Mouse (Mus musculus): ENCODE measurements around the gene Cxcr2. TPM values are rescaled to one million over a fixed set of nuclear protein-coding genes. Genes with fewer than 3 reads are reported as not detected.

The Cxcr2 gene
- polyA plus RNA-seq, 1 experiment from 2014 or later = 0.07 TPM

GRCm38 (mm10) chr1:74197726-74198470 is 44.1 kb downstream of the Cxcr2 start:
- Histone ChIP-seq H3K4me1 (ENCODE audit: control insufficient read depth, insufficient read depth, low read length) (no peaks in the 10 kb centered on the region; the same call in 1 of the 2 replicates), H3K27ac (ENCODE audit: low read depth, low read length) (no peak overlapping the region), H3K4me2 (no peak overlapping the region), H3K27me3 (ENCODE audit: control insufficient read depth, insufficient read depth, low read length) (no peaks in the 10 kb centered on the region), H3K36me3 (ENCODE audit: control insufficient read depth, insufficient read depth, low read length) (no peaks in the 10 kb centered on the region), H3K4me3 (ENCODE audit: low read depth, low read length) (no peak overlapping the region), H3K9me3 (replicated peaks; ENCODE audit: control insufficient read depth, low read length) (no peaks in the 10 kb centered on the region), H3K9ac (ENCODE audit: low read depth, low read length) (no peak overlapping the region)
- ATAC-seq (replicated peaks; ENCODE audit: insufficient number of reproducible peaks, low FRiP score, low TSS enrichment) = no peak
- WGBS (ENCODE audit: insufficient replicate concordance) = 80% methylated on average over 12 of the region's 12 CpGs

- H3K36me3 ChIP-seq (ENCODE audit: control insufficient read depth, insufficient read depth, low read length) = no peaks in the 10 kb centered on the region
- ATAC-seq (replicated peaks; ENCODE audit: insufficient number of reproducible peaks, low FRiP score, low TSS enrichment) = no peak
- no peaks in the 10 kb centered on the region for H3K9me3 ChIP-seq (replicated peaks; ENCODE audit: control insufficient read depth, low read length)
- H3K27ac ChIP-seq (ENCODE audit: low read depth, low read length) = no peak overlapping the region
- WGBS (ENCODE audit: insufficient replicate concordance) = 65% methylated on average over 8 of the region's 8 CpGs
- no peak overlapping the region for H3K4me2 ChIP-seq
- no peak overlapping the region for H3K9ac ChIP-seq (ENCODE audit: low read depth, low read length)
- H3K4me3 ChIP-seq (ENCODE audit: low read depth, low read length) = no peak overlapping the region
- no peaks in the 10 kb centered on the region for H3K27me3 ChIP-seq (ENCODE audit: control insufficient read depth, insufficient read depth, low read length)
- H3K4me1 ChIP-seq (ENCODE audit: control insufficient read depth, insufficient read depth, low read length) = no peaks in the 10 kb centered on the region; the same call in 1 of the 2 replicates
Observed at GRCm38 (mm10) chr1:74199046-74199445, 45.3 kb downstream of the Cxcr2 start.

- Histone ChIP-seq H3K9me3 (replicated peaks; ENCODE audit: control insufficient read depth, low read length) (no peaks in the 10 kb centered on the region), H3K36me3 (ENCODE audit: control insufficient read depth, insufficient read depth, low read length) (no peaks in the 10 kb centered on the region), H3K9ac (ENCODE audit: low read depth, low read length) (no peak overlapping the region), H3K4me1 (ENCODE audit: control insufficient read depth, insufficient read depth, low read length) (no peaks in the 10 kb centered on the region; the same call in 1 of the 2 replicates), H3K27me3 (ENCODE audit: control insufficient read depth, insufficient read depth, low read length) (no peaks in the 10 kb centered on the region), H3K4me3 (ENCODE audit: low read depth, low read length) (no peak overlapping the region), H3K4me2 (no peak overlapping the region), H3K27ac (ENCODE audit: low read depth, low read length) (no peak overlapping the region)
- WGBS (ENCODE audit: insufficient replicate concordance) = 77% methylated on average over 7 of the region's 7 CpGs
- ATAC-seq (replicated peaks; ENCODE audit: insufficient number of reproducible peaks, low FRiP score, low TSS enrichment) = no peak
Observed at GRCm38 (mm10) chr1:74201048-74201844, 47.5 kb downstream of the Cxcr2 start.

- ATAC-seq (replicated peaks; ENCODE audit: insufficient number of reproducible peaks, low FRiP score, low TSS enrichment) = no peak
- no peaks in the 10 kb centered on the region for H3K36me3 ChIP-seq (ENCODE audit: control insufficient read depth, insufficient read depth, low read length)
- no peak overlapping the region for H3K4me2 ChIP-seq
- 63% methylated on average over 5 of the region's 5 CpGs for WGBS (ENCODE audit: insufficient replicate concordance)
- no peaks in the 10 kb centered on the region; the same call in 1 of the 2 replicates for H3K4me1 ChIP-seq (ENCODE audit: control insufficient read depth, insufficient read depth, low read length)
- no peaks in the 10 kb centered on the region for H3K27me3 ChIP-seq (ENCODE audit: control insufficient read depth, insufficient read depth, low read length)
- no peak overlapping the region for H3K4me3 ChIP-seq (ENCODE audit: low read depth, low read length)
- H3K9me3 ChIP-seq (replicated peaks; ENCODE audit: control insufficient read depth, low read length) = no peaks in the 10 kb centered on the region
- H3K9ac ChIP-seq (ENCODE audit: low read depth, low read length) = no peak overlapping the region
- H3K27ac ChIP-seq (ENCODE audit: low read depth, low read length) = no peak overlapping the region
Observed at GRCm38 (mm10) chr1:74203457-74203856, 49.7 kb downstream of the Cxcr2 start.

- Histone ChIP-seq H3K4me2 (no peak overlapping the region), H3K27ac (ENCODE audit: low read depth, low read length) (no peak overlapping the region), H3K27me3 (ENCODE audit: control insufficient read depth, insufficient read depth, low read length) (no peaks in the 10 kb centered on the region), H3K36me3 (ENCODE audit: control insufficient read depth, insufficient read depth, low read length) (no peaks in the 10 kb centered on the region), H3K9ac (ENCODE audit: low read depth, low read length) (no peak overlapping the region), H3K9me3 (replicated peaks; ENCODE audit: control insufficient read depth, low read length) (no peaks in the 10 kb centered on the region), H3K4me1 (ENCODE audit: control insufficient read depth, insufficient read depth, low read length) (no peaks in the 10 kb centered on the region), H3K4me3 (ENCODE audit: low read depth, low read length) (no peak overlapping the region)
- 53% methylated on average over 7 of the region's 7 CpGs for WGBS (ENCODE audit: insufficient replicate concordance)
- no peak for ATAC-seq (replicated peaks; ENCODE audit: insufficient number of reproducible peaks, low FRiP score, low TSS enrichment)
Observed at GRCm38 (mm10) chr1:74205881-74206280, 52.1 kb downstream of the Cxcr2 start.

- H3K27me3 ChIP-seq (ENCODE audit: control insufficient read depth, insufficient read depth, low read length) = no peaks in the 10 kb centered on the region
- H3K27ac ChIP-seq (ENCODE audit: low read depth, low read length) = no peak overlapping the region
- H3K36me3 ChIP-seq (ENCODE audit: control insufficient read depth, insufficient read depth, low read length) = no peaks in the 10 kb centered on the region
- 74% methylated on average over 8 of the region's 8 CpGs for WGBS (ENCODE audit: insufficient replicate concordance)
- no peaks in the 10 kb centered on the region for H3K9me3 ChIP-seq (replicated peaks; ENCODE audit: control insufficient read depth, low read length)
- H3K4me3 ChIP-seq (ENCODE audit: low read depth, low read length) = no peak overlapping the region
- H3K9ac ChIP-seq (ENCODE audit: low read depth, low read length) = no peak overlapping the region
- no peak overlapping the region for H3K4me2 ChIP-seq
- no peak for ATAC-seq (replicated peaks; ENCODE audit: insufficient number of reproducible peaks, low FRiP score, low TSS enrichment)
- no peaks in the 10 kb centered on the region for H3K4me1 ChIP-seq (ENCODE audit: control insufficient read depth, insufficient read depth, low read length)
Observed at GRCm38 (mm10) chr1:74206642-74207041, 52.9 kb downstream of the Cxcr2 start.

GRCm38 (mm10) chr1:74207906-74208305 is 54.1 kb downstream of the Cxcr2 start:
- ATAC-seq (replicated peaks; ENCODE audit: insufficient number of reproducible peaks, low FRiP score, low TSS enrichment) = no peak
- no peaks in the 10 kb centered on the region for H3K36me3 ChIP-seq (ENCODE audit: control insufficient read depth, insufficient read depth, low read length)
- no peak overlapping the region for H3K9ac ChIP-seq (ENCODE audit: low read depth, low read length)
- no peaks in the 10 kb centered on the region for H3K9me3 ChIP-seq (replicated peaks; ENCODE audit: control insufficient read depth, low read length)
- H3K27ac ChIP-seq (ENCODE audit: low read depth, low read length) = no peak overlapping the region
- H3K27me3 ChIP-seq (ENCODE audit: control insufficient read depth, insufficient read depth, low read length) = no peaks in the 10 kb centered on the region
- no peaks in the 10 kb centered on the region for H3K4me1 ChIP-seq (ENCODE audit: control insufficient read depth, insufficient read depth, low read length)
- no peak overlapping the region for H3K4me2 ChIP-seq
- no peak overlapping the region for H3K4me3 ChIP-seq (ENCODE audit: low read depth, low read length)
- 70% methylated on average over 9 of the region's 9 CpGs for WGBS (ENCODE audit: insufficient replicate concordance)

GRCm38 (mm10) chr1:74208941-74209340 is 55.2 kb downstream of the Cxcr2 start:
- Histone ChIP-seq H3K9me3 (replicated peaks; ENCODE audit: control insufficient read depth, low read length) (no peaks in the 10 kb centered on the region), H3K36me3 (ENCODE audit: control insufficient read depth, insufficient read depth, low read length) (no peaks in the 10 kb centered on the region), H3K4me1 (ENCODE audit: control insufficient read depth, insufficient read depth, low read length) (no peaks in the 10 kb centered on the region), H3K27me3 (ENCODE audit: control insufficient read depth, insufficient read depth, low read length) (no peaks in the 10 kb centered on the region), H3K4me3 (ENCODE audit: low read depth, low read length) (no peak overlapping the region), H3K27ac (ENCODE audit: low read depth, low read length) (no peak overlapping the region), H3K9ac (ENCODE audit: low read depth, low read length) (no peak overlapping the region), H3K4me2 (no peak overlapping the region)
- 86% methylated on average over 8 of the region's 8 CpGs for WGBS (ENCODE audit: insufficient replicate concordance)
- ATAC-seq (replicated peaks; ENCODE audit: insufficient number of reproducible peaks, low FRiP score, low TSS enrichment) = no peak

Data from heart, embryonic 11.5 days (tissue).